Mouse (Mus musculus) embryonic facial prominence, embryonic 15.5 days (tissue): Measurements from ENCODE around the gene Brsk2. TPM values are rescaled to one million over a fixed set of nuclear protein-coding genes. Genes with fewer than 3 reads are reported as not detected.

Source experiments
- ATAC-seq: fragments of 200-750 bp; cut with Nextera tagmentation; 2 replicates; pipeline ENCODE4 v1.8.0; 2017; ENCODE audit warnings: low read depth, moderate TSS enrichment; ENCODE audit not compliant: insufficient number of reproducible peaks, low FRiP score, low TSS enrichment
- H3K27ac ChIP-seq: fragments of 300-500 bp; sonication (generic); replicated peaks from 2 replicates; pipeline ENCODE4 v1.5.1; 2015; ENCODE audit warnings: mild to moderate bottlenecking, inconsistent platforms
- H3K27me3 ChIP-seq: fragments of 300-500 bp; sonication (generic); 2 replicates; pipeline ENCODE4 v1.6.1; 2015; ENCODE audit warnings: inconsistent platforms
- H3K36me3 ChIP-seq: fragments of 300-500 bp; sonication (generic); 2 replicates; pipeline ENCODE4 v1.6.1; 2015; ENCODE audit warnings: mild to moderate bottlenecking, inconsistent platforms
- H3K4me1 ChIP-seq: fragments of 300-500 bp; sonication (generic); 2 replicates; pipeline ENCODE4 v1.6.1; 2015; ENCODE audit warnings: inconsistent platforms
- H3K4me2 ChIP-seq: fragments of 300-500 bp; sonication (generic); replicated peaks from 2 replicates; pipeline ENCODE4 v1.6.1; 2015; ENCODE audit warnings: mild to moderate bottlenecking, inconsistent platforms
- H3K4me3 ChIP-seq: fragments of 300-500 bp; sonication (generic); replicated peaks from 2 replicates; pipeline ENCODE4 v1.5.1; 2015; ENCODE audit warnings: mild to moderate bottlenecking, inconsistent platforms
- H3K9ac ChIP-seq: fragments of 300-500 bp; sonication (generic); 2 replicates; pipeline ENCODE4 v1.6.1; 2015; ENCODE audit warnings: inconsistent platforms
- H3K9me3 ChIP-seq: fragments of 300-500 bp; sonication (generic); replicated peaks from 2 replicates; pipeline ENCODE4 v1.6.1; 2016; ENCODE audit warnings: inconsistent platforms
- WGBS: fragments of 180-500 bp; shearing (Covaris S2); methylation state at CpG from one replicate; pipeline ENCODE4 v1.1.7; 2015; 5-methylcytosine and 5-hydroxymethylcytosine counted together
- polyA plus RNA-seq: library from polyadenylated mRNA; unstranded; fragments of >200 nt; fragmentation: Nextera tagmentation; extraction: Ambion mirVana; gene quantifications from 2 replicates; pipeline ENCODE4 v1.2.1, GENCODE M21; 2015

Brsk2 gene
- polyA plus RNA-seq, 1 experiment from 2014 or later = 1.7 TPM

DNA sequence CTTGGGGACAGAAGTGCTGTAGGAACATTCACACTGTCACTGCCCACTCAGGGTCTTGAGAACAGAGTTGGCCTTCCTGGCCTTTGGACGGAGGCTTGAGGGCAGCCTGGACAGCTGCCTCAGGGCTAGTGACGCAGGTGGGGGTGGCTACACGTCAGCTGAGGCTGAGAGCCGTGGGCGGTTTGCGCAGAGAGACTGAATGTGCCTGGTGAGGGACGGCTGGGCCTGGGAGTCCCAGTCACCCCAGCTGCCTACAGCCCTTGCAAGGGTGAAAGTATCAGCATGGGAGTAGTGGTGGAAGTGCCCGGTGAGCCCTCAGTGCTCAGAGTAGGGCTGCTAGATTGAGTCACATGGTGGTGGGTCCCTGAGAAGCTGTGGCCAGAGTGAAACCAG is 6.6 kb downstream of the Brsk2 start:
- Histone ChIP-seq H3K27ac (no peak overlapping the region), H3K9ac (no peak overlapping the region), H3K27me3 (peaks cover 30% of the 10 kb centered on the region), H3K36me3 (no peaks in the 10 kb centered on the region), H3K4me3 (no peak overlapping the region), H3K4me1 (no peaks in the 10 kb centered on the region), H3K9me3 (no peaks in the 10 kb centered on the region), H3K4me2 (no peak overlapping the region)
- WGBS = 72% methylated on average over 8 of the region's 8 CpGs
- ATAC-seq = no peak

DNA sequence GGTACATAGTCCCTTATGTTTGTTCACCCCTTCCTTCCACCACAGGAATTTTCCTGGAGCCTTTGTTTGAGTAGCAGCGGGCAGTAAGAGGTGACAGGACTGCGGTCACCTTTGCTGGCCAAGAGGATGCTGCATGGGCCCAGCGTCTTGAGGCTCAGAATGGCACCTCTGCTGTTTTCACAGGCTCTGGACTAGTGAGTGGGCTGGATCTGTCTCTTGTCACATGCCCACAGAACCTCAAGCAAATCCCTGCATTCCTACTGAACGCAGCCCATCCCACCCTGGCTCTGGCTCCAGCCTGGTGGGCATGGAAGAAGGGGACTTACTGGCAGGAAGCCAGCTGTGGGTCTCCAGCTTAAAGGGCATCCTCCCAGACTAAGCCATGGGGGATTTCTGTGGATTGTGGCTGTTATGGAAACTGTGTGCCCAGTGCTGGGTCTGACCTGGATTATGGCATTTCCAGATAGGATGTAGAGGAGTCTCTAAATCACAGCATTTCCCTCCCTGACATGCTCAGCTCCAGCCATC is 8.0 kb downstream of the Brsk2 start:
- WGBS = 78% methylated on average over 4 of the region's 4 CpGs

DNA sequence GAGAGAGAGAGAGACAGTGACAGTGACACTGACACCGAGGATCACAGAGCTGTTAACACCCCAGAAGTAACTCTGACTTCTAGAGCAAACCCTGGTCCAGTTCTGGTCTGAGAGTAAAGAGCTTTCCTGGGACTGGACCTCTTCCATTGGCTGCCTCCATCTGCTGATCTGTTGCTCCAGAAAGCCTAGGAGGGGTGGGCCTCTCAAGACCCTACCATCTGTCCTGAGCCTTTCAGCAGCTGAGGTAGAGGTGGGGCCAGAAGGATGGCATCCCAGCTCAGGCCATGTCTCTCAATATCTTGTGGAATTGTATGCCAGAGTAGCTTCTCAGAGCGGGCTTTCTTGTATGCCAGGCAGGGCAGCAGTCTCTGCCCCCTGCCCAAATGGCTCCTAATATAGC is 8.7 kb downstream of the Brsk2 start:
- H3K9me3 ChIP-seq = no peaks in the 10 kb centered on the region
- no peaks in the 10 kb centered on the region for H3K4me1 ChIP-seq
- 80% methylated on average over 2 of the region's 2 CpGs for WGBS
- peaks cover 10% of the 10 kb centered on the region; the same call in 1 of the 2 replicates for H3K27me3 ChIP-seq
- no peaks in the 10 kb centered on the region for H3K36me3 ChIP-seq
- H3K27ac ChIP-seq = no peak overlapping the region
- no peak overlapping the region for H3K4me3 ChIP-seq
- no peak overlapping the region for H3K9ac ChIP-seq
- no peak for ATAC-seq
- no peak overlapping the region for H3K4me2 ChIP-seq

More for the DNA sequence above, 8.0 kb downstream of the Brsk2 start:
- Histone ChIP-seq H3K36me3 (no peaks in the 10 kb centered on the region), H3K4me2 (no peak overlapping the region), H3K9me3 (no peaks in the 10 kb centered on the region), H3K27ac (no peak overlapping the region), H3K4me3 (no peak overlapping the region), H3K9ac (no peak overlapping the region), H3K27me3 (peaks cover 16% of the 10 kb centered on the region; the same call in 1 of the 2 replicates), H3K4me1 (no peaks in the 10 kb centered on the region)
- no peak for ATAC-seq

DNA sequence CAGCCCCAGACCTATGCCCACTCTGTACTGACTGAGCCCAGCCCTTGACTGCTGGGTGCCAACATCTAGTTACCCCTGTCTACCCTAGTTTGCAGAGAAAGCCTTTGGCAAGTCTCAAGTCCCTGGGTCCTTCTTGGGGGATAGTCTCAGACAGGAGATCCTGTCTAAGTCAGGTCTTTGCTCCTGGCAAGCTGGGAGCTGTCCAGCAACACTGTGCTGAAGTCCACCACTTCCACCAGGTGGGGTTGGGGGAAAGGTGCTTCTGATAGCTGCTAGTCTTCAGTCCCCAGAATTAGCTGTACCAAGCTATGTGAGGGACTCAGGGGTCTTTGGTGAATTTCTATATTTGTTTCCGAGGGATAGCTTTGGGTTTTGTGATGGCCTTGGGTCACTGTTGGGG is 9.6 kb downstream of the Brsk2 start:
- H3K36me3 ChIP-seq = no peaks in the 10 kb centered on the region

DNA sequence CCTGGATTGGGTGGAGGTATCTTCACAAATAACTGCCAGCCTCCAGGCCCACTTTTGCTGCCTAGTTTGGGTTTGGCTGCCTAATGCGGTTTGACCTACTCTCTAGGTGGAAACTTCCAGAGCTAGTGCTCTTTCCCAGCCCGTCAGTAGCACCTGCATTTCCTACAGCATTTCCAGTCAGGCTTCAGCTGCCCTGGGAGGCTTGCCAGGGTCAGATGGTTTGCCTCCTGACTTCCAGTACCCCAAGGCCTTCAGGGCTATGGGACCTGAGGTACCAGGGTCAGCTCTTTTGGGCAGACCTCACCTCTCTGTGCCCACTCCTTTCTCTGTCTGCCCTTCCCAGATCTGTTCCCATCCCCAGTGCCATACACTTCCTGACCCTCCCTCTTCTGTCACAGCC is 11.4 kb downstream of the Brsk2 start:
- no peak overlapping the region for H3K4me3 ChIP-seq
- H3K9ac ChIP-seq = no peak overlapping the region
- no peak overlapping the region for H3K27ac ChIP-seq
- H3K27me3 ChIP-seq = no peaks in the 10 kb centered on the region
- H3K4me2 ChIP-seq = no peak overlapping the region
- no peak for ATAC-seq
- no peaks in the 10 kb centered on the region for H3K4me1 ChIP-seq
- H3K9me3 ChIP-seq = no peaks in the 10 kb centered on the region
- WGBS = 81% methylated on average over 2 of the region's 2 CpGs
- H3K36me3 ChIP-seq = no peaks in the 10 kb centered on the region

More for the DNA sequence above, 9.6 kb downstream of the Brsk2 start:
- H3K9me3 ChIP-seq = no peaks in the 10 kb centered on the region
- H3K4me2 ChIP-seq = no peak overlapping the region
- H3K4me1 ChIP-seq = no peaks in the 10 kb centered on the region
- H3K27ac ChIP-seq = no peak overlapping the region
- ATAC-seq = no peak
- 73% methylated on average over 1 of the region's 1 CpGs for WGBS
- H3K27me3 ChIP-seq = 0 out of 2 replicates have a peak, but pooled peaks cover 2% of the 10 kb centered on the region
- H3K4me3 ChIP-seq = no peak overlapping the region
- H3K9ac ChIP-seq = no peak overlapping the region

DNA sequence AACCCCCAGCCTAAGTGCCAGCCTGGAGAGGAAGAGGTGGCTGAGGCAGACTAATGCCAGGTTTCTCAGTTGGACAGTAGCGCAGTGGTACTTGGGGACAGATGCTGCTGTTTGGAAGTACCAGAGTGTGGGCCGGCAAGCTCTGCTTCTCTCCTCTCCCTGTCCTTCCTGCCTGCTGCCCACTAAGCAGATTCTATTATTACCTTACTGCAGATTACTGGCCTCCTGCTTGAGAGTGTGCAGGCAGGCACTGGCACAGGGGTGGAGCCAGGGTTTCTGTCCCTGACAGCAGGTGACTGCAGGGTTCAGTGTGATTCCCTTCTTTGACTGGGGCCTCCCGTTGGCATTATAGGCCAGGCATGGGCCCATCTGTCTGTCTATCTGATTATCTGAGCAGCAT is 11.9 kb downstream of the Brsk2 start:
- no peak overlapping the region for H3K4me3 ChIP-seq
- H3K27ac ChIP-seq = no peak overlapping the region
- no peaks in the 10 kb centered on the region for H3K4me1 ChIP-seq
- H3K36me3 ChIP-seq = no peaks in the 10 kb centered on the region
- ATAC-seq = no peak
- H3K9ac ChIP-seq = no peak overlapping the region
- no peaks in the 10 kb centered on the region for H3K9me3 ChIP-seq
- no peak overlapping the region for H3K4me2 ChIP-seq
- no peaks in the 10 kb centered on the region for H3K27me3 ChIP-seq
- 82% methylated on average over 3 of the region's 3 CpGs for WGBS

DNA sequence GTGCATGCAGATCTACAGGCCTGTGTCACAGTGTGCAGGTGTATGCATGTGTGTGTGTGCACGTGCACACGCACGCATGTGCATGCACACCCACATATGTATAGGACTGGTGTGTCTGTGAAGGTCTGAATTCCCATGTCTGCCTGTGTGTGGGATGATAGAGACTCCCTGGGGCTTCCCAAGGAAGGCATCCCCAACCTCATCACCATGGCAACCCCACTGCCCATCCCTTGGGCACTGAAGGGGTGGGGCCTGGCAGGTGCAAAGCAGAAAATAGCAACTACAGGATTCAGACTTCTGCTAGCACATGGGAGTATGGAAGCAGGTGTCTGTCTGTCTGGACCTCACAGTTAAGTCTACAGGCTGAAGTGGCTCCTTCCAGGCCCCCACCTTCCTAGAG is 13.0 kb downstream of the Brsk2 start:
- no peak for ATAC-seq
- H3K27me3 ChIP-seq = no peaks in the 10 kb centered on the region
- H3K9ac ChIP-seq = no peak overlapping the region
- H3K9me3 ChIP-seq = no peaks in the 10 kb centered on the region
- WGBS = 92% methylated on average over 3 of the region's 3 CpGs
- H3K4me3 ChIP-seq = no peak overlapping the region
- H3K27ac ChIP-seq = no peak overlapping the region
- no peaks in the 10 kb centered on the region for H3K4me1 ChIP-seq
- no peak overlapping the region for H3K4me2 ChIP-seq
- no peaks in the 10 kb centered on the region for H3K36me3 ChIP-seq

DNA sequence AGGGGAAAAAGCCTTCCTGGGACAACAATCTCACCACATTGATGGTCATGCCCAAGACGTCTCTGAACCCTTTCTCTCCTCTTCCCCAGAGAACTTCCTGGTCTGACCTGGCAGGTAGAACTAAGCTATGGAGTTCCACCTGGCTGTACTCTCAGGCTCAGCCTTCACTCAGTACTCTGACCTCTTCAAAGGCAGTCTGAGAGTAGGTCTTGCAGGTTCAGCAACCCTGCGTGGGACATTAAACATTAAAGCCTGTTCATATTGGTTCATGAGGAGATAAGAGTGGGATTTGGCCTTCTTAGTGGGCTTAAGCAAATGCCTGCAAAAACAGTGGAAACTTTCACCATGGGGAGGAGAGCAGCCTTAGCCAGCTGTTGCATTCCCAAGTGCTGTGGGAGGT is 16.7 kb downstream of the Brsk2 start:
- H3K9me3 ChIP-seq = no peaks in the 10 kb centered on the region
- WGBS = 67% methylated on average over 2 of the region's 2 CpGs
- H3K4me3 ChIP-seq = no peak overlapping the region
- 0 out of 2 replicates have a peak, but pooled peaks cover 3% of the 10 kb centered on the region for H3K27me3 ChIP-seq
- no peak overlapping the region for H3K27ac ChIP-seq
- no peaks in the 10 kb centered on the region for H3K4me1 ChIP-seq
- no peak overlapping the region for H3K9ac ChIP-seq
- H3K36me3 ChIP-seq = no peaks in the 10 kb centered on the region
- ATAC-seq = no peak
- no peak overlapping the region for H3K4me2 ChIP-seq

DNA sequence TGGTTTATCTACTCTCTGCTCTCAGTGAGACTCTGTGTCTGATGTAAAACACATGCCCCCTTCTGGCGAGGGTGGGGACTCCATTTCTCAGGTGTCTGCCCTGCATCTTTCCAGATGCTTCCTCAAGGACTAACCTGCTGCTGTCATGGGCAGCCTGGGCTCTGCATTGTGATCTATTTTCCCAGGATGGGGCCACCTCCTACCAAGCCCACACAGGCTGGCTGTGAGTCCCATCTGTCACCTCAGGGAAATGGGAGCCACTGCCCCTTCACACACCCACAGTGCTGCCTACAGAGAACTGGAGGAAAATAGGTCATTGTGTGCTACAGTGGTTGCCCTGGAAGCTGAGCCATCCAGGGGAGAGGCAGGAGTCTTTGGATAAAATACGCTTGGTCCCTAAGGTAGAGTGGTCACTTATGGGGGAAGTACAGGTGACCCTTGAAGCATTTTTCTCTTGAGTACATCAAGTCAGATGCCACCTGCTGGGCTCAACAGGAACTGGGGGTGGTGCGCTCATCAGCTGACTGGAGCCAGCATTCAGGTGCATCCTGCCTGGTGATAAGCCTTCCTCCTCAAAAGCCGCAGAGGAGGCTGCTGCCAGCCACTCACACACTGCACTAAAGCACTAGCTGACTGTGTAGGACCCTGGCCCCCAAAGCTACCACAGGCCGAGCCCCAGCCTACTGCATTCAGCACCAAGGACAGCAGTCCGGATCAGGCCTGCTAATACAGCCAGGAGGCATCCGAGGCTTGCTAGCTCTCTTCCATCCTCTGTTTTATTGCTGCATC is 23.5 kb downstream of the Brsk2 start:
- Histone ChIP-seq H3K36me3 (no peaks in the 10 kb centered on the region), H3K4me2 (no peak overlapping the region), H3K9me3 (no peaks in the 10 kb centered on the region), H3K27me3 (0 out of 2 replicates have a peak, but pooled peaks cover under 1% of the 10 kb centered on the region), H3K4me1 (no peaks in the 10 kb centered on the region), H3K9ac (no peak overlapping the region), H3K27ac (no peak overlapping the region), H3K4me3 (no peak overlapping the region)
- 29% methylated on average over 7 of the region's 7 CpGs for WGBS
- 0 out of 2 replicates have a peak, but pooled peaks have one; percentile 11 for ATAC-seq

DNA sequence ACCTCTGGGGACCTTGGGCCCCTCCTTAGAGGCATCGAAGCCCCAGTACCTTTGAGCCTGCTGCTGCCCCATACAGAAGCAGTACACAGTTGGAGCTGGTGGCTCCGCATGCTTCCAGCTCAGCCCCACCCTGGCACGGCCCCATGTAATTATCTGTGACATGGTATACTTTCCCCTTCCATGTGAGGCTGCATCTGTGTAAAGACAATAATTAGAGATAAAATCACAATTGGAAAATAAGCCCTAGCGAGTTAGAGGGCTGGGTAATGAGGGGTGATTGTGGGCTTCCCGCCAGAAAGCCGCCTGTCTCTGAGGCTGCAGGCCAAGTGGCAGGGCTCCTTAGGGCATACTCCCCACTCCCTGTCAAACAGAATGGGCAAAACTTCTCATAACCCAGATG is 28.5 kb downstream of the Brsk2 start:
- peak; percentile 57; the same call in 1 of the 2 replicates for ATAC-seq
- Histone ChIP-seq H3K4me1 (no peaks in the 10 kb centered on the region), H3K4me3 (no peak overlapping the region), H3K27me3 (no peaks in the 10 kb centered on the region), H3K36me3 (no peaks in the 10 kb centered on the region), H3K4me2 (no peak overlapping the region), H3K27ac (no peak overlapping the region), H3K9ac (no peak overlapping the region), H3K9me3 (no peaks in the 10 kb centered on the region)
- WGBS = 55% methylated on average over 6 of the region's 6 CpGs

DNA sequence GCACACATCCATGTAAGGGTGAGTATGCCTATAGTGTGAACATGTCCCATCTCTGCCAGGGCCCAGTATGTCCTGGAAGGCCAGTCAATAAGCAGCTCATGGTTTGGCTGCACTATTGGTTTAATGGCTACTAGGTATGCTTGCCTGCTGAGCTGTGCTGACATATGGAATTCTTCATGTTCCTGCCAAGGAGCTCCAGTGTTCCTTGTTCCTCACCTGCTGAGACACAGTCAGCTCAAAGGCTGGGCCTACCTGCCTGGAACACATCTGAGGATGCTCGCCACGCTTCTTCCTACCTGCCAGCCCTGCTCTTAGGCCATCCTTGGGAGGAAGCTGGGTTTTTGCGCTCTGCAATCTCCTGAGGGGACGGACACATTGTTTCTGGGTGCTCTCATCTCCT is 29.7 kb downstream of the Brsk2 start:
- WGBS = 82% methylated on average over 4 of the region's 4 CpGs
- no peak for ATAC-seq
- Histone ChIP-seq H3K9me3 (no peaks in the 10 kb centered on the region), H3K4me2 (no peak overlapping the region), H3K27me3 (no peaks in the 10 kb centered on the region), H3K27ac (no peak overlapping the region), H3K9ac (no peak overlapping the region), H3K36me3 (no peaks in the 10 kb centered on the region), H3K4me3 (no peak overlapping the region), H3K4me1 (no peaks in the 10 kb centered on the region)

DNA sequence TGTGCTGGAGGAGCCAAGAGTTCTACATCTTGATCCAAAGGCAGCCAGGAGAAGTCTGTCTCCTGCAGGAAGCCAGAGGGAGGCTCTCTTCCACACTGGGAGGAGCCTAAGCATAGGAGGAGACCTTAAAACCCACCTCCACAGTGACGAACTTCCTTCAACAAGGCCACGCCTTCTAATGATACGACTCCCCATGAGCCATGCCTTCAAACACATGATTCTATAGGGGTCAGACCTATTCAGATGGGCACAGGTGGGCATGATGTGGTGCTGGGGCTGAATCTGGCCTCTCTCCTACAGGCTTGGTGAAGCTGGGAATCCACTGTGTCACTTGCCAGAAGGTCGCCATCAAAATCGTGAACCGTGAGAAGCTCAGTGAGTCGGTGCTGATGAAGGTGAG is 31.7 kb downstream of the Brsk2 start:
- H3K27ac ChIP-seq = no peak overlapping the region
- H3K9ac ChIP-seq = no peak overlapping the region
- H3K4me2 ChIP-seq = no peak overlapping the region
- H3K36me3 ChIP-seq = no peaks in the 10 kb centered on the region
- 89% methylated on average over 7 of the region's 7 CpGs for WGBS
- no peaks in the 10 kb centered on the region for H3K9me3 ChIP-seq
- H3K27me3 ChIP-seq = no peaks in the 10 kb centered on the region
- H3K4me1 ChIP-seq = no peaks in the 10 kb centered on the region
- no peak for ATAC-seq
- H3K4me3 ChIP-seq = no peak overlapping the region
